Mouse (Mus musculus) megakaryocyte, embryonic 14.5 days (primary cell): Measurements from ENCODE around the gene Nags.

Experiments
- FLI1 ChIP-seq: IDR thresholded peaks from 2 replicates; pipeline ENCODE4 v1.6.1; 2012; ENCODE audit warnings: low read length, inconsistent platforms, mixed read lengths
- GATA1 ChIP-seq: IDR thresholded peaks from 3 replicates; pipeline ENCODE4 v1.6.1; 2012; ENCODE audit warnings: mixed read lengths, low read length, inconsistent platforms, borderline replicate concordance

DNA sequence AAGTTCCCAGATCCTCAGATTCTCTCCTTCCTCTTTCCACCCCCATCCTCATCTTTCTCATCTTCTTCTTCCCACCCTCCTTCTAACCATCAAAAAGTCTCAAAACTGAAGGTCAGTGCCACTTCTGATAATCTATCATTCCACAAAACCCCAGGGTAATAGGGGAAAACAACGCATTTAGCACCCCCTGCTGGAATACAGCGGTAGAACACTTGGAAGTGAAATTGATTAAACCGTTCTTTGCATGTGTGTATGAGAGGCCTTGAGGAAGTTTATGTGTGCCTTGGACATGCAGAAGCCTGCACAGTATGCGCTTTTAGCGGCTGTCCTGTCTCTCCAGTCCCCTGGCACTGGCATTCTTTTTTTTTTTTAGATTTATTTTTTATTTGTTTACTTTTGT, 4.8 kb upstream of the Nags start:
- no peak for TF ChIP-seq FLI1
- TF ChIP-seq GATA1: no peak
